Mouse (Mus musculus): Measurements from ENCODE around the gene Rergl. TPM values are rescaled to one million over a fixed set of nuclear protein-coding genes. Genes with fewer than 3 reads are reported as not detected.

Rergl gene
- polyA plus RNA-seq, 1 experiment = not detected

GRCm38 (mm10) chr6:139464292-139464691 lies 37.5 kb downstream of the Rergl start:
- no peak for TF ChIP-seq POLR2A (IDR thresholded peaks at IDR 0.05; ENCODE audit: control insufficient read depth, extremely low read depth, insufficient read depth, low read length, poor library complexity)
- no peak for TF ChIP-seq CTCF (IDR thresholded peaks at IDR 0.05; ENCODE audit: borderline replicate concordance, control insufficient read depth, extremely low read depth, insufficient read depth, low read length, poor library complexity)
- WGBS = 83% methylated on average over 2 of the region's 2 CpGs

DNA sequence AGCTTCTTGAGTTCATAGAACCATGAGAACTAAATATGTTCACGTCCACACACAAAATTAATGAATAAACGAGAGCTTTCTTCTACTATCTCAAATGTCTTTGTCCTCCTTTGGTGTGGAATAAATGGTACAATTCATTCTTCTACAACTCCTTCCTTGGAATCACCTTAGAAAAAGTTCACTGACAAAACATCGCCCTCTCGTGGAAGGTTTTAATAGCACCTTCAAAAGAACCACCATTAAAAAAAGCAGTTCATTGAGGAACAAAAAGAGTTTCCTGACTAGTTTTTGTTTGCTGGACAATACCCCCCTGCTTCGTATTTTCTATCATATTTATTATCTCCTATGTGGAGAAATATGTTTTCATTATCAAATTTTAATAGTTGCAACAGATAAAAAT lies 40.7 kb downstream of the Rergl start:
- TF ChIP-seq POLR2A (IDR thresholded peaks at IDR 0.05; ENCODE audit: control insufficient read depth, extremely low read depth, insufficient read depth, low read length, poor library complexity) (no peak), CTCF (IDR thresholded peaks at IDR 0.05; ENCODE audit: borderline replicate concordance, control insufficient read depth, extremely low read depth, insufficient read depth, low read length, poor library complexity) (no peak)
- H3K4me3 ChIP-seq (ENCODE audit: control insufficient read depth, insufficient read depth, low read length) = no peak overlapping the region
- 40% methylated on average over 5 of the region's 5 CpGs for WGBS
- DNase-seq = no peak
- no peaks in the 10 kb centered on the region for H3K4me1 ChIP-seq (replicated peaks; ENCODE audit: control insufficient read depth, insufficient read depth, low read length)
- no peaks in the 10 kb centered on the region for H3K27me3 ChIP-seq (ENCODE audit: control insufficient read depth, insufficient read depth, low read length)
- no peak overlapping the region for H3K27ac ChIP-seq (ENCODE audit: control insufficient read depth, insufficient read depth, low read length)
- no peaks in the 10 kb centered on the region for H3K36me3 ChIP-seq (ENCODE audit: control insufficient read depth, insufficient read depth, low read length)

More at GRCm38 (mm10) chr6:139464292-139464691, 37.5 kb downstream of the Rergl start:
- Histone ChIP-seq H3K4me3 (ENCODE audit: control insufficient read depth, insufficient read depth, low read length) (no peak overlapping the region), H3K27me3 (ENCODE audit: control insufficient read depth, insufficient read depth, low read length) (no peaks in the 10 kb centered on the region), H3K27ac (ENCODE audit: control insufficient read depth, insufficient read depth, low read length) (no peak overlapping the region), H3K36me3 (ENCODE audit: control insufficient read depth, insufficient read depth, low read length) (no peaks in the 10 kb centered on the region), H3K4me1 (replicated peaks; ENCODE audit: control insufficient read depth, insufficient read depth, low read length) (no peaks in the 10 kb centered on the region)
- no peak for DNase-seq

DNA sequence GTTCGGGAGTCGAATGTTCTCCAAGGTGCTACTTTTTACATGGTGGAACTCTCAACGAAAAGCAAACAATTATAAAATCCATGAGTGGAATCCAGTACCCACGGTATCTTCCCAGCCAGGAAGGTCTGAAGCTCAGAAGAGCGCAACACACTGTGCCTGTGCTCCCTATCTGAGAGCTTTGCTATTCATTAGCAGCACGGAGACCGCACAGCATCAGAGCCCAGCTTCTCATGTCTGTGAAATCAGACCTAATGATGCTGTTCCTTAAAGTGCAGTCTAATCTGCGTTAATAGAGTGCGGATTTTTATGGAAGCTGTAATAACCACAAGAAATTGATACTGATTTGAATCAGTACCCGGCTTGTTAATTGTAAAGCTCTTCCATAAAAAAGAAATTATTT lies 41.3 kb downstream of the Rergl start:
- DNase-seq = no peak
- no peak overlapping the region for H3K27ac ChIP-seq (ENCODE audit: control insufficient read depth, insufficient read depth, low read length)
- 92% methylated on average over 10 of the region's 10 CpGs for WGBS
- no peaks in the 10 kb centered on the region for H3K4me1 ChIP-seq (replicated peaks; ENCODE audit: control insufficient read depth, insufficient read depth, low read length)
- no peaks in the 10 kb centered on the region for H3K27me3 ChIP-seq (ENCODE audit: control insufficient read depth, insufficient read depth, low read length)
- no peak overlapping the region for H3K4me3 ChIP-seq (ENCODE audit: control insufficient read depth, insufficient read depth, low read length)
- TF ChIP-seq CTCF (IDR thresholded peaks at IDR 0.05; ENCODE audit: borderline replicate concordance, control insufficient read depth, extremely low read depth, insufficient read depth, low read length, poor library complexity) = no peak
- H3K36me3 ChIP-seq (ENCODE audit: control insufficient read depth, insufficient read depth, low read length) = no peaks in the 10 kb centered on the region

GRCm38 (mm10) chr6:139443999-139444398 lies 57.8 kb downstream of the Rergl start:
- Histone ChIP-seq H3K4me3 (ENCODE audit: control insufficient read depth, insufficient read depth, low read length) (no peak overlapping the region), H3K36me3 (ENCODE audit: control insufficient read depth, insufficient read depth, low read length) (no peaks in the 10 kb centered on the region), H3K27me3 (ENCODE audit: control insufficient read depth, insufficient read depth, low read length) (no peaks in the 10 kb centered on the region), H3K27ac (ENCODE audit: control insufficient read depth, insufficient read depth, low read length) (no peak overlapping the region), H3K4me1 (replicated peaks; ENCODE audit: control insufficient read depth, insufficient read depth, low read length) (no peaks in the 10 kb centered on the region)
- WGBS = 93% methylated on average over 2 of the region's 2 CpGs
- TF ChIP-seq CTCF (IDR thresholded peaks at IDR 0.05; ENCODE audit: borderline replicate concordance, control insufficient read depth, extremely low read depth, insufficient read depth, low read length, poor library complexity) (no peak), POLR2A (IDR thresholded peaks at IDR 0.05; ENCODE audit: control insufficient read depth, extremely low read depth, insufficient read depth, low read length, poor library complexity) (no peak)
- no peak for DNase-seq

Other genes starting within 250 kb of the Rergl start
- 0.19 TPM in 1 of 2 replicates, not detected in the other for gene Pik3c2g, start 85.2 kb upstream of the Rergl start, polyA plus RNA-seq (2012; rRNA removed)

Data from thymus, adult 2 months (tissue).